ENCODE assay signal across 7 mouse cellular contexts in the genomic region with DNA sequence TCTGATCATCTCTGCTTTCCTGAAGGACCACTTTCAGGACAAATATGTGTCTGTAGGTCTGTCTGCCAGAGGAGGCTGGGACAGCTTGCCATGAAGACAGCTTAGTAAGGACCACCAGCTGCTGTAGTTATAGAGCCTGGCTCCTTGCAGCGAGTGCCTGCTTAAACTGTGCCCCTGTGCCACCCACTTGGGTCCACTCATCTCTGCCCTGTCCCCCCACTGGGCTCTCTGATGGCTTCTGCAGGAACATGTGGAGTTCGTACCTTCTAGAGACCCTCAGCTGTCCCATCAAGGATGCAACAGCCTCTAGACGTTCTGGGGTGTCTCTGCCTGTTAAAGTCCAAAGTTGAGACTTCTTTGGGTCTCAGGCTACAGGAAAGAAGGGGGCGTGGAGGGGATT. TPM values are rescaled to one million over a fixed set of nuclear protein-coding genes. Genes with fewer than 3 reads are reported as not detected.
DNase-seq lines count a peak whose midpoint lies in the region; ATAC-seq and TF ChIP-seq lines count a peak whose summit lies in the region.

No protein-coding gene starts in this region.

- peaks cover 39% of the 10 kb centered on the region for H3K36me3 ChIP-seq in lung, embryonic 14.5 days (ENCODE audit: insufficient read depth)
- no peaks in the 10 kb centered on the region for H3K36me3 ChIP-seq in forebrain, embryonic 15.5 days
- no peaks in the 10 kb centered on the region for H3K36me3 ChIP-seq in liver, embryonic 11.5 days (ENCODE audit: control insufficient read depth, insufficient read depth, low read length)
- peaks cover 11% of the 10 kb centered on the region for H3K36me3 ChIP-seq in stomach, embryonic 15.5 days

- no peaks in the 10 kb centered on the region for H3K9me3 ChIP-seq in lung, embryonic 14.5 days (ENCODE audit: low read depth, low read length)
- H3K9me3 ChIP-seq in forebrain, embryonic 15.5 days: no peaks in the 10 kb centered on the region
- H3K9me3 ChIP-seq in liver, embryonic 11.5 days (ENCODE audit: control insufficient read depth, low read length): no peaks in the 10 kb centered on the region
- H3K9me3 ChIP-seq in stomach, embryonic 15.5 days: no peaks in the 10 kb centered on the region

- peak overlapping the region; percentile 95 for H3K27ac ChIP-seq in lung, embryonic 14.5 days (ENCODE audit: low read depth)
- peak overlapping the region; percentile 79 for H3K27ac ChIP-seq in forebrain, embryonic 15.5 days (replicated peaks)
- peak overlapping the region; percentile 62 for H3K27ac ChIP-seq in liver, embryonic 11.5 days (ENCODE audit: low read depth, low read length)
- H3K27ac ChIP-seq in stomach, embryonic 15.5 days: peak overlapping the region; percentile 88

- H3K4me2 ChIP-seq in lung, embryonic 14.5 days: peak overlapping the region; percentile 71
- H3K4me2 ChIP-seq in forebrain, embryonic 15.5 days (replicated peaks): peak overlapping the region; percentile 68
- peak overlapping the region; percentile 64 for H3K4me2 ChIP-seq in liver, embryonic 11.5 days
- H3K4me2 ChIP-seq in stomach, embryonic 15.5 days: peak overlapping the region; percentile 67

- 32% methylated on average over 4 of the region's 4 CpGs for WGBS in lung, embryonic 14.5 days
- 44% methylated on average over 4 of the region's 4 CpGs for WGBS in forebrain, embryonic 15.5 days
- 48% methylated on average over 4 of the region's 4 CpGs for WGBS in liver, embryonic 11.5 days
- 41% methylated on average over 4 of the region's 4 CpGs for WGBS in stomach, embryonic 15.5 days

- H3K9ac ChIP-seq in lung, embryonic 14.5 days: peak overlapping the region; percentile 41
- peak overlapping the region; percentile 44 for H3K9ac ChIP-seq in forebrain, embryonic 15.5 days (replicated peaks)
- H3K9ac ChIP-seq in liver, embryonic 11.5 days (ENCODE audit: low read depth, low read length): no peak overlapping the region
- peak overlapping the region; percentile 12 for H3K9ac ChIP-seq in stomach, embryonic 15.5 days

- TF ChIP-seq CTCF in lung, embryonic 14.5 days (IDR thresholded peaks at IDR 0.05; ENCODE audit: low read depth): no peak

- no peak for DNase-seq in lung, embryonic 14.5 days
- DNase-seq in lung, postnatal 10 days: no peak
- DNase-seq in liver, embryonic 11.5 days (ENCODE audit: low spot score): no peak
- DNase-seq in left cerebral cortex, adult 8-10 months (ENCODE audit: low spot score in 2 of 2): no peak

- H3K27me3 ChIP-seq in lung, embryonic 14.5 days (ENCODE audit: insufficient read depth, low read length): no peaks in the 10 kb centered on the region
- no peaks in the 10 kb centered on the region for H3K27me3 ChIP-seq in forebrain, embryonic 15.5 days
- peaks cover 34% of the 10 kb centered on the region for H3K27me3 ChIP-seq in liver, embryonic 11.5 days (replicated peaks; ENCODE audit: control insufficient read depth, insufficient read depth, low read length)
- H3K27me3 ChIP-seq in stomach, embryonic 15.5 days (replicated peaks): no peaks in the 10 kb centered on the region

- peaks cover 45% of the 10 kb centered on the region for H3K4me1 ChIP-seq in lung, embryonic 14.5 days (ENCODE audit: insufficient read depth)
- peaks cover 38% of the 10 kb centered on the region for H3K4me1 ChIP-seq in forebrain, embryonic 15.5 days
- H3K4me1 ChIP-seq in liver, embryonic 11.5 days (replicated peaks; ENCODE audit: control insufficient read depth, insufficient read depth, low read length): peaks cover 34% of the 10 kb centered on the region
- H3K4me1 ChIP-seq in stomach, embryonic 15.5 days: peaks cover 81% of the 10 kb centered on the region

- H3K4me3 ChIP-seq in lung, embryonic 14.5 days (ENCODE audit: low read depth, low read length): peak overlapping the region; percentile 31
- peak overlapping the region; percentile 39 for H3K4me3 ChIP-seq in forebrain, embryonic 15.5 days
- peak overlapping the region; percentile 13 for H3K4me3 ChIP-seq in liver, embryonic 11.5 days (ENCODE audit: low read depth, low read length)
- H3K4me3 ChIP-seq in stomach, embryonic 15.5 days (replicated peaks): peak overlapping the region; percentile 41

- ATAC-seq in lung, embryonic 14.5 days (ENCODE audit: insufficient read depth): no peak
- peak; percentile 3; the same call in 1 of the 2 replicates for ATAC-seq in forebrain, embryonic 15.5 days (replicated peaks)
- no peak for ATAC-seq in liver, embryonic 11.5 days (replicated peaks; ENCODE audit: low FRiP score)
- no peak for ATAC-seq in stomach, embryonic 15.5 days (ENCODE audit: insufficient read depth, low FRiP score, low read depth)
- no peak for ATAC-seq in CD4-positive, CD25-positive, alpha-beta regulatory T cell, adult 4 months

RNA-seq across cellular contexts. Expression of a gene that starts 6.9 kb away (rescaled TPM):
- 29.7 and 33.2 TPM in 2 replicates for polyA plus RNA-seq in lung, embryonic 14.5 days (2014; fragmentation: Nextera tagmentation; extraction: Ambion mirVana)
- polyA plus RNA-seq in forebrain, embryonic 15.5 days (2015; fragmentation: Nextera tagmentation; extraction: Ambion mirVana): 7.6 and 7.9 TPM in 2 replicates
- polyA plus RNA-seq in liver, embryonic 11.5 days (2014; fragmentation: Nextera tagmentation; extraction: Ambion mirVana): 6.0 and 6.6 TPM in 2 replicates
- polyA plus RNA-seq in stomach, embryonic 15.5 days (2015; fragmentation: Nextera tagmentation; extraction: Ambion mirVana): 20.4 and 21.8 TPM in 2 replicates
- total RNA-seq in left cerebral cortex, adult 8-10 months (2022): 10 to 100 TPM; 18.4 to 21.0 (median 19.9) TPM
- polyA plus RNA-seq in CD4-positive, CD25-positive, alpha-beta regulatory T cell, adult 4 months (2017; shearing (Covaris generic)): not detected

RNA-seq across cellular contexts. Expression of a gene that starts 57.7 kb away (rescaled TPM):
- not detected in 2 replicates for polyA plus RNA-seq in lung, embryonic 14.5 days (2014; fragmentation: Nextera tagmentation; extraction: Ambion mirVana)
- not detected in 2 replicates for polyA plus RNA-seq in forebrain, embryonic 15.5 days (2015; fragmentation: Nextera tagmentation; extraction: Ambion mirVana)
- polyA plus RNA-seq in liver, embryonic 11.5 days (2014; fragmentation: Nextera tagmentation; extraction: Ambion mirVana): not detected in 2 replicates
- polyA plus RNA-seq in stomach, embryonic 15.5 days (2015; fragmentation: Nextera tagmentation; extraction: Ambion mirVana): 1.8 and 5.8 TPM in 2 replicates
- total RNA-seq in left cerebral cortex, adult 8-10 months (2022): 1 to 10 TPM in 3 of 4 experiments, under 1 TPM in 1; 0.95 to 1.9 (median 1.1) TPM
- polyA plus RNA-seq in CD4-positive, CD25-positive, alpha-beta regulatory T cell, adult 4 months (2017; shearing (Covaris generic)): under 1 TPM in 1 of 2 experiments, not detected in 1; 0.36 TPM
